Mouse (Mus musculus) MEL (cell line): Measurements from ENCODE around the gene Stfa3. TPM values are rescaled to one million over a fixed set of nuclear protein-coding genes. Genes with fewer than 3 reads are reported as not detected.

Experiments used
- DNase-seq: peaks from one replicate; pipeline ENCODE4 v3.0.0; 2011; ENCODE audit warnings: low read depth, low spot score
- H3K27ac ChIP-seq: 2 replicates; pipeline ENCODE4 v1.5.1; 2012; ENCODE audit warnings: low read depth, mild to moderate bottlenecking, control low read depth, low read length, moderate library complexity; ENCODE audit not compliant: control insufficient read depth
- H3K27me3 ChIP-seq, 2 experiments: fragments of 150-350 bp in 1 of 2; sonication (generic) in 1 of 2; 2 replicates each; pipeline ENCODE4 v1.6.1; 2012; ENCODE audit warnings: low read length in 2 of 2, mild to moderate bottlenecking in 2 of 2, improper control_type of control experiment in 1 of 2, moderate library complexity in 1 of 2; ENCODE audit not compliant: insufficient read depth in 2 of 2, control insufficient read depth in 1 of 2
- H3K36me3 ChIP-seq, 2 experiments: 2 replicates each; pipeline ENCODE4 v1.6.1; 2012 to 2014; ENCODE audit warnings: low read length in 2 of 2, improper control_type of control experiment in 1 of 2, inconsistent platforms in 1 of 2, mild to moderate bottlenecking in 1 of 2; ENCODE audit not compliant: insufficient read depth in 2 of 2, control insufficient read depth in 1 of 2
- H3K4me1 ChIP-seq, 2 experiments: fragments of 150-350 bp in 1 of 2; sonication (generic) in 1 of 2; 2 replicates each; pipeline ENCODE4 v1.6.1; 2012; ENCODE audit warnings: low read length in 2 of 2, improper control_type of control experiment in 1 of 2, mild to moderate bottlenecking in 1 of 2; ENCODE audit not compliant: insufficient read depth in 2 of 2, control insufficient read depth in 1 of 2
- H3K4me3 ChIP-seq, 2 experiments: fragments of 150-350 bp in 1 of 2; sonication (generic) in 1 of 2; 2 replicates each; pipeline ENCODE4 v1.5.1; 2012; ENCODE audit warnings: low read depth in 2 of 2, low read length in 2 of 2, mild to moderate bottlenecking in 2 of 2, moderate library complexity in 2 of 2, control low read depth in 1 of 2, improper control_type of control experiment in 1 of 2; ENCODE audit not compliant: control insufficient read depth in 1 of 2, insufficient read depth in 1 of 2
- H3K79me2 ChIP-seq: 2 replicates; pipeline ENCODE4 v1.6.1; 2012; ENCODE audit warnings: mild to moderate bottlenecking, low read length, moderate library complexity; ENCODE audit not compliant: control insufficient read depth, poor library complexity, insufficient read depth
- H3K9ac ChIP-seq: 2 replicates; pipeline ENCODE4 v1.6.1; 2012; ENCODE audit warnings: low read depth, mild to moderate bottlenecking, control low read depth, low read length, moderate library complexity; ENCODE audit not compliant: control insufficient read depth, poor library complexity, severe bottlenecking
- H3K9me3 ChIP-seq: fragments of 150-350 bp; sonication (generic); replicated peaks from 2 replicates; pipeline ENCODE4 v1.6.1; 2012; ENCODE audit warnings: mild to moderate bottlenecking, low read length, improper control_type of control experiment, moderate library complexity; ENCODE audit not compliant: insufficient read depth
- BHLHE40 ChIP-seq: IDR thresholded peaks from 2 replicates; pipeline ENCODE4 v1.6.1; 2012; ENCODE audit warnings: low read depth, mild to moderate bottlenecking, inconsistent platforms, low read length, improper control_type of control experiment, borderline replicate concordance
- CHD1 ChIP-seq: IDR thresholded peaks from 2 replicates; pipeline ENCODE4 v1.6.1; 2012; ENCODE audit warnings: low read depth, mild to moderate bottlenecking, inconsistent platforms, low read length, improper control_type of control experiment
- CTCF ChIP-seq, 3 experiments: IDR thresholded peaks in 2 of 3; conservative IDR thresholded peaks in 1 of 3; 2 replicates each; pipeline ENCODE4 v1.5.1; 2011 to 2012; ENCODE audit warnings: low read length in 3 of 3, low read depth in 2 of 3, mild to moderate bottlenecking in 2 of 3, improper control_type of control experiment in 1 of 3, inconsistent platforms in 1 of 3, mixed read lengths in 1 of 3, moderate library complexity in 1 of 3; ENCODE audit not compliant: control insufficient read depth in 1 of 3, insufficient read depth in 1 of 3, poor library complexity in 1 of 3, severe bottlenecking in 1 of 3
- E2F4 ChIP-seq: IDR thresholded peaks from 2 replicates; pipeline ENCODE4 v1.6.1; 2011; ENCODE audit warnings: low read depth, low read length, improper control_type of control experiment, borderline replicate concordance
- GATA1 ChIP-seq: IDR thresholded peaks from 2 replicates; pipeline ENCODE4 v1.6.1; 2011; ENCODE audit warnings: low read depth, low read length, improper control_type of control experiment
- KAT2A ChIP-seq: conservative IDR thresholded peaks from 2 replicates; pipeline ENCODE4 v1.6.1; 2012; ENCODE audit warnings: low read depth, low read length, improper control_type of control experiment, inconsistent platforms
- MAZ ChIP-seq: IDR thresholded peaks from 2 replicates; pipeline ENCODE4 v1.6.1; 2012; ENCODE audit warnings: low read depth, mild to moderate bottlenecking, inconsistent platforms, low read length, improper control_type of control experiment
- MEF2A ChIP-seq: IDR thresholded peaks from 2 replicates; pipeline ENCODE4 v1.6.1; 2014; ENCODE audit warnings: low read depth, mild to moderate bottlenecking, inconsistent platforms, low read length, improper control_type of control experiment; ENCODE audit not compliant: poor library complexity, insufficient replicate concordance, severe bottlenecking; ENCODE audit errors: extremely low read depth
- NRF1 ChIP-seq: IDR thresholded peaks from 2 replicates; pipeline ENCODE4 v1.6.1; 2014; ENCODE audit warnings: low read depth, mild to moderate bottlenecking, inconsistent platforms, low read length, improper control_type of control experiment, moderate library complexity; ENCODE audit not compliant: poor library complexity, insufficient read depth, severe bottlenecking
- POLR2A ChIP-seq, 2 experiments: IDR thresholded peaks; 2 replicates each; pipeline ENCODE4 v1.6.1; 2011 to 2012; ENCODE audit warnings: low read length in 2 of 2, mild to moderate bottlenecking in 2 of 2, control low read depth in 1 of 2, improper control_type of control experiment in 1 of 2, low read depth in 1 of 2, moderate library complexity in 1 of 2; ENCODE audit not compliant: control insufficient read depth in 1 of 2, insufficient read depth in 1 of 2, poor library complexity in 1 of 2
- POLR2AphosphoS5 ChIP-seq: IDR thresholded peaks from 2 replicates; pipeline ENCODE4 v1.6.1; 2012; ENCODE audit warnings: low read depth, borderline replicate concordance, mild to moderate bottlenecking, inconsistent platforms, low read length, moderate library complexity, mixed read lengths
- RAD21 ChIP-seq: IDR thresholded peaks from 2 replicates; pipeline ENCODE4 v1.6.1; 2011; ENCODE audit warnings: mild to moderate bottlenecking, low read depth, low read length, improper control_type of control experiment
- SMC3 ChIP-seq: IDR thresholded peaks from 2 replicates; pipeline ENCODE4 v1.6.1; 2011; ENCODE audit warnings: low read depth, low read length, improper control_type of control experiment
- ZC3H11A ChIP-seq: IDR thresholded peaks from 2 replicates; pipeline ENCODE4 v1.6.1; 2012; ENCODE audit warnings: low read depth, mild to moderate bottlenecking, inconsistent platforms, low read length, improper control_type of control experiment
- ZKSCAN1 ChIP-seq: IDR thresholded peaks from 2 replicates; pipeline ENCODE4 v1.6.1; 2012; ENCODE audit warnings: low read depth, mild to moderate bottlenecking, inconsistent platforms, low read length, improper control_type of control experiment, moderate library complexity
- ZMIZ1 ChIP-seq: IDR thresholded peaks from 2 replicates; pipeline ENCODE4 v1.6.1; 2012; ENCODE audit warnings: low read depth, mild to moderate bottlenecking, inconsistent platforms, low read length, improper control_type of control experiment, moderate library complexity
- ZNF384 ChIP-seq: IDR thresholded peaks from 2 replicates; pipeline ENCODE4 v1.6.1; 2012; ENCODE audit warnings: low read depth, mild to moderate bottlenecking, inconsistent platforms, low read length, improper control_type of control experiment
- polyA plus RNA-seq, 2 experiments: library from polyadenylated mRNA; stranded (reverse) in 1 of 2; unstranded in 1 of 2; fragments of >175 nt in 1 of 2; fragments of >200 nt in 1 of 2; gene quantifications; 2 replicates each; pipeline versions ENCODE4 v1.2.1 to v1.2.4; 2012; ENCODE audit warnings: low replicate concordance in 2 of 2, low read depth in 1 of 2; ENCODE audit not compliant: insufficient read length in 2 of 2, insufficient read depth in 1 of 2, missing spikeins in 1 of 2
- total RNA-seq: library from RNA; depleted of rRNA; stranded (reverse); fragments of 300-350 nt; gene quantifications from 2 replicates; pipeline ENCODE4 v1.2.3, GENCODE M21; 2012

Gene Stfa3
- total and polyA plus RNA-seq, 3 experiments = not detected

DNA sequence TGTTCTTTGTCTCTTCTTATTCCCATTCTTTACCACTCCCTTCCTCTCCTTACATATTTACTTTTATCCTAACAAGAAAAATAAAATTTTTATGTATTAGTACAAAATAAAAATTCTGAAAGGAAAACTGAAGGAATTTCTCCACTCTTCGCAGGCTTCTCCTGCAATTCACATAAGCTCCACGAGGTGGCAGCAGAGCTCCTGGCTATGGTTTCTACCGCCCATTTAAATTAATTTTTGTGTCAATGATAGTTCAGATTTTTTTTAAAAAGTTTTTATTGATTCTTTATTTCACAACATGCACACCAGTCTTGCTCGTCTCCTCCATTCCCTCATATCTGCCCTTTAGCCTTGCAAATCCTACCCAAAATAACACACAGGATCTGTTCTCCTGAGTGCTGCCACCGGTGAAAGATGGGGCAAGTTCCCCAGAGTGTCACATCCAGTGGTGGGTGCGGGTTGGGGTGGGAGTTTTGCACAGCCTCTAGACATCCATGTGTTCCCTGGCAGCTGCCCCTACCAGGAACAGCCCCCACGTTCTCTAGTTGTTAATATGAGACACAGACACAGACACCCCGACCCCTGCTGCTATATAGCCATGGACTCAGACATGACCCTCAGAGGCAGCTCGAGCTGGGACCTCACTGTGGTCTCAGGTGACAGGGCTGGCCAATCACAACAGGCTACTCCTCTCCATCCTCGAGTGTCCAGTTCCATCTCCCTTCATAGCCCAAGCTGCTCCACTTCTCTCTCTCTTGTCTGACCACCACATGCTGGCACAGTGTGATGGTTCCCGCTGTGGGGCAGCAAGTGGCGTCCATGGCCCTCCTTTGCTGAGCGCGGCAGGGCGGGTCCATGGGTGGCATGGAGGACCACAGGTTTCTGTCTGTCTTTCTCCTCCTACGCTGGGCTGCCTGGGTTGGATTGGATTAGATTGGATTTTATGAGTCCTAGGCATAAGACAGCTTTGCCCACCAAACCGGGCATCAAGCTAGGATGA, 18.3 kb upstream of the Stfa3 start:
- Histone ChIP-seq H3K4me1 (no peaks in the 10 kb centered on the region; a peak in 1 of 4 replicates), H3K27ac (no peak overlapping the region), H3K36me3 (no peaks in the 10 kb centered on the region), H3K9me3 (no peaks in the 10 kb centered on the region), H3K9ac (no peak overlapping the region), H3K79me2 (no peaks in the 10 kb centered on the region), H3K4me3 (no peak overlapping the region), H3K27me3 (no peaks in the 10 kb centered on the region)
- TF ChIP-seq ZC3H11A (peak; percentile 79), SMC3 (peak; percentile 87), CTCF (IDR thresholded peaks at IDR 0.05 in 2 of 3, conservative IDR thresholded peaks at IDR 0.05 in 1 of 3; ENCODE audit: control insufficient read depth in 1 of 3, insufficient read depth in 1 of 3, low read depth in 2 of 3, low read length in 3 of 3, poor library complexity in 1 of 3, severe bottlenecking in 1 of 3) (peak; percentile 67 to 81 (median 77)), KAT2A (no peak), POLR2A (IDR thresholded peaks at IDR 0.05; ENCODE audit: control insufficient read depth in 1 of 2, insufficient read depth in 1 of 2, low read depth in 1 of 2, low read length in 2 of 2, poor library complexity in 1 of 2) (no peak), ZNF384 (no peak), BHLHE40 (no peak), RAD21 (peak; percentile 83), ZMIZ1 (no peak)
- peak; percentile 36 for DNase-seq

DNA sequence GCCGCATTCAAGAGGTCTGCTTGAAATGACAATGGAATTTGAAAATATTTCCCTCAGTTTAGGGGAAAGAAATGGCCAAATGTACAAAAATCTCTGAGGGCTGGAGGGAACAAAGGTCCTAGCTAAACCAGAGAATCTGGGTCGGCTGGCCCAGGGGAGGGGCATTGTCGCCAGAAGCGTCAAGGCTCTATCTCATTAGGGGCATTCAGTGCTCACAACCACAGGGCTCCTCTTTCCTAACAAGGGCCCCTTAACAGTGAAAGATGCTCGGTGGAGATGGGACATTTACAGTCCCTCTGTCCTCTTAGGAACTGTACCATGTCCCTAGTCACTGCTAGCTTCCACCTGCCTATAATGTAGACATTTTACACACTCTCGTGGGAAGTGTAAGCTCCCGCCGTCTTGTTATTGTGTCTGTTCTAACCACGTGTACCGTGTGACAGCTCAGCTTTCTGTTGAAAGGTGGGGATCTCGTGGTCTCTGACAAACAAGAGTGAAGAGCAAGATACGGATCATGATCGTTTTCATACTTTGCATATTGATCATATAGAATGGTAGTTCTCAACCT, 16.0 kb upstream of the Stfa3 start:
- H3K4me1 ChIP-seq = peaks cover 0 to 2% of the 10 kb centered on the region in 2 experiments; a peak in 1 of 4 replicates
- no peaks in the 10 kb centered on the region for H3K36me3 ChIP-seq
- H3K79me2 ChIP-seq = no peaks in the 10 kb centered on the region
- TF ChIP-seq MAZ = no peak
- no peak for TF ChIP-seq GATA1
- no peak for TF ChIP-seq MEF2A
- TF ChIP-seq E2F4 = no peak
- TF ChIP-seq RAD21 = no peak
- no peak for TF ChIP-seq NRF1
- TF ChIP-seq ZMIZ1 = no peak
- TF ChIP-seq CHD1 = no peak
- TF ChIP-seq POLR2AphosphoS5 = no peak
- TF ChIP-seq ZKSCAN1 = no peak
- H3K27ac ChIP-seq = no peak overlapping the region
- H3K27me3 ChIP-seq = no peaks in the 10 kb centered on the region
- no peaks in the 10 kb centered on the region for H3K9me3 ChIP-seq
- H3K9ac ChIP-seq = no peak overlapping the region
- no peak for DNase-seq
- H3K4me3 ChIP-seq = no peak overlapping the region
